Mouse (Mus musculus) hindbrain, embryonic 10.5 days (tissue): ENCODE data around the gene Emc10. TPM values are rescaled to one million over a fixed set of nuclear protein-coding genes. Genes with fewer than 3 reads are reported as not detected.
A peak's percentile ranks its signal among the peaks of the same experiment; 100 is the strongest.

ENCODE experiments used
- DNase-seq: peaks from one replicate; pipeline ENCODE4 v3.0.0-alpha.2; 2017; ENCODE audit warnings: low spot score
- H3K27ac ChIP-seq: fragments of 300-500 bp; sonication (generic); 2 replicates; pipeline ENCODE4 v1.5.1; 2016; ENCODE audit warnings: mild to moderate bottlenecking, moderate library complexity
- H3K27me3 ChIP-seq: fragments of 300-500 bp; sonication (generic); 2 replicates; pipeline ENCODE4 v1.6.1; 2016; ENCODE audit warnings: mild to moderate bottlenecking; ENCODE audit not compliant: poor library complexity, insufficient read depth, severe bottlenecking
- H3K36me3 ChIP-seq: fragments of 300-500 bp; sonication (generic); 2 replicates; pipeline ENCODE4 v1.6.1; 2016; ENCODE audit warnings: mild to moderate bottlenecking, moderate library complexity
- H3K4me1 ChIP-seq: fragments of 300-500 bp; sonication (generic); replicated peaks from 2 replicates; pipeline ENCODE4 v1.6.1; 2016; ENCODE audit warnings: mild to moderate bottlenecking
- H3K4me3 ChIP-seq: fragments of 300-500 bp; sonication (generic); 2 replicates; pipeline ENCODE4 v1.5.1; 2016; ENCODE audit warnings: mild to moderate bottlenecking, moderate library complexity
- H3K9me3 ChIP-seq: fragments of 300-500 bp; sonication (generic); 2 replicates; pipeline ENCODE4 v1.6.1; 2016; ENCODE audit warnings: mild to moderate bottlenecking, moderate library complexity
- WGBS: fragments of 180-500 bp; shearing (Covaris S2); methylation state at CpG from one replicate; pipeline ENCODE4 v1.1.7; 2016; 5-methylcytosine and 5-hydroxymethylcytosine counted together
- polyA plus RNA-seq: library from polyadenylated mRNA; unstranded; fragments of >200 nt; fragmentation: Nextera tagmentation; extraction: Ambion mirVana; gene quantifications from 2 replicates; pipeline ENCODE4 v1.2.1, GENCODE M21; 2016

Emc10 gene
- polyA plus RNA-seq = 102 and 122 TPM in 2 replicates

GRCm38 (mm10) chr7:44495992-44496770 lies at the start of gene Emc10, which contains the start of gene Fam71e1:
Emc10 (minus strand) TSS chr7:44496529.
Fam71e1 (plus strand) TSS chr7:44496581.
- H3K4me3 ChIP-seq = peak within 1 kb of the TSS; percentile 89
- H3K36me3 ChIP-seq = peaks cover 42% of the 10 kb centered on the region
- peaks cover 19% of the 10 kb centered on the region for H3K27me3 ChIP-seq
- H3K9me3 ChIP-seq = no peaks in the 10 kb centered on the region
- peaks cover 29% of the 10 kb centered on the region for H3K4me1 ChIP-seq
- WGBS = under 1% methylated on average over 58 of the region's 58 CpGs
- peak; percentile 99 for DNase-seq
- H3K27ac ChIP-seq = peak within 1 kb of the TSS; percentile 99

GRCm38 (mm10) chr7:44543071-44543470 lies 46.7 kb upstream of the Emc10 start:
- no peaks in the 10 kb centered on the region for H3K27me3 ChIP-seq
- 81% methylated on average over 12 of the region's 12 CpGs for WGBS
- H3K4me3 ChIP-seq = no peak overlapping the region
- H3K27ac ChIP-seq = no peak overlapping the region
- H3K4me1 ChIP-seq = peaks cover 15% of the 10 kb centered on the region
- peaks cover 8% of the 10 kb centered on the region for H3K9me3 ChIP-seq
- no peak for DNase-seq
- H3K36me3 ChIP-seq = peaks cover 81% of the 10 kb centered on the region

GRCm38 (mm10) chr7:44542555-44542954 lies 46.2 kb upstream of the Emc10 start:
- Histone ChIP-seq H3K4me1 (peaks cover 9% of the 10 kb centered on the region), H3K27me3 (no peaks in the 10 kb centered on the region), H3K36me3 (peaks cover 86% of the 10 kb centered on the region), H3K27ac (no peak overlapping the region), H3K9me3 (peaks cover 8% of the 10 kb centered on the region), H3K4me3 (no peak overlapping the region)
- no peak for DNase-seq
- 93% methylated on average over 11 of the region's 11 CpGs for WGBS

- Histone ChIP-seq H3K4me1 (no peaks in the 10 kb centered on the region), H3K9me3 (no peaks in the 10 kb centered on the region), H3K27ac (no peak overlapping the region), H3K4me3 (no peak overlapping the region), H3K36me3 (peaks cover 99% of the 10 kb centered on the region), H3K27me3 (no peaks in the 10 kb centered on the region)
- 92% methylated on average over 41 of the region's 41 CpGs for WGBS
- no peak for DNase-seq
Measured at GRCm38 (mm10) chr7:44538756-44539624, 42.7 kb upstream of the Emc10 start.

- Histone ChIP-seq H3K9me3 (no peaks in the 10 kb centered on the region), H3K27ac (no peak overlapping the region), H3K4me1 (0 out of 2 replicates have a peak, but pooled peaks cover under 1% of the 10 kb centered on the region), H3K36me3 (peaks cover 100% of the 10 kb centered on the region), H3K4me3 (no peak overlapping the region), H3K27me3 (no peaks in the 10 kb centered on the region)
- DNase-seq = no peak
- WGBS = 93% methylated on average over 13 of the region's 13 CpGs
Measured at GRCm38 (mm10) chr7:44537496-44537895, 41.2 kb upstream of the Emc10 start.

GRCm38 (mm10) chr7:44537009-44537408 lies 40.7 kb upstream of the Emc10 start:
- Histone ChIP-seq H3K27me3 (no peaks in the 10 kb centered on the region), H3K4me1 (0 out of 2 replicates have a peak, but pooled peaks cover 3% of the 10 kb centered on the region), H3K4me3 (no peak overlapping the region), H3K9me3 (no peaks in the 10 kb centered on the region), H3K36me3 (peaks cover 100% of the 10 kb centered on the region), H3K27ac (no peak overlapping the region)
- 90% methylated on average over 7 of the region's 7 CpGs for WGBS
- DNase-seq = no peak

- no peak overlapping the region for H3K27ac ChIP-seq
- no peaks in the 10 kb centered on the region for H3K27me3 ChIP-seq
- H3K9me3 ChIP-seq = no peaks in the 10 kb centered on the region
- 0 out of 2 replicates have a peak, but pooled peaks cover 3% of the 10 kb centered on the region for H3K4me1 ChIP-seq
- 92% methylated on average over 6 of the region's 6 CpGs for WGBS
- DNase-seq = no peak
- H3K36me3 ChIP-seq = peaks cover 96% of the 10 kb centered on the region
- no peak overlapping the region for H3K4me3 ChIP-seq
Measured at GRCm38 (mm10) chr7:44536590-44536968, 40.2 kb upstream of the Emc10 start.

GRCm38 (mm10) chr7:44535657-44536589 lies 39.6 kb upstream of the Emc10 start:
- H3K36me3 ChIP-seq = peaks cover 89% of the 10 kb centered on the region
- no peak overlapping the region for H3K4me3 ChIP-seq
- no peak for DNase-seq
- WGBS = 95% methylated on average over 27 of the region's 27 CpGs
- no peak overlapping the region for H3K27ac ChIP-seq
- no peaks in the 10 kb centered on the region for H3K9me3 ChIP-seq
- 0 out of 2 replicates have a peak, but pooled peaks cover 3% of the 10 kb centered on the region for H3K4me1 ChIP-seq
- H3K27me3 ChIP-seq = no peaks in the 10 kb centered on the region

GRCm38 (mm10) chr7:44534656-44535441 lies 38.5 kb upstream of the Emc10 start:
- no peak for DNase-seq
- H3K9me3 ChIP-seq = no peaks in the 10 kb centered on the region
- peaks cover 79% of the 10 kb centered on the region for H3K36me3 ChIP-seq
- 91% methylated on average over 19 of the region's 19 CpGs for WGBS
- H3K4me3 ChIP-seq = no peak overlapping the region
- no peak overlapping the region for H3K27ac ChIP-seq
- H3K4me1 ChIP-seq = 0 out of 2 replicates have a peak, but pooled peaks cover 3% of the 10 kb centered on the region
- peaks cover 4% of the 10 kb centered on the region; the same call in 1 of the 2 replicates for H3K27me3 ChIP-seq

- peaks cover 72% of the 10 kb centered on the region for H3K36me3 ChIP-seq
- H3K27me3 ChIP-seq = peaks cover 10% of the 10 kb centered on the region; the same call in 1 of the 2 replicates
- no peak overlapping the region for H3K4me3 ChIP-seq
- H3K27ac ChIP-seq = no peak overlapping the region
- H3K9me3 ChIP-seq = no peaks in the 10 kb centered on the region
- peaks cover 8% of the 10 kb centered on the region; the same call in 1 of the 2 replicates for H3K4me1 ChIP-seq
- WGBS = 90% methylated on average over 13 of the region's 13 CpGs
- no peak for DNase-seq
Measured at GRCm38 (mm10) chr7:44534242-44534641, 37.9 kb upstream of the Emc10 start.

- Histone ChIP-seq H3K9me3 (no peaks in the 10 kb centered on the region), H3K4me3 (no peak overlapping the region), H3K27me3 (peaks cover 16% of the 10 kb centered on the region), H3K36me3 (peaks cover 67% of the 10 kb centered on the region), H3K27ac (no peak overlapping the region), H3K4me1 (peaks cover 14% of the 10 kb centered on the region)
- WGBS = 81% methylated on average over 12 of the region's 12 CpGs
- DNase-seq = no peak
Measured at GRCm38 (mm10) chr7:44533746-44534045, 37.4 kb upstream of the Emc10 start.
